Mouse (Mus musculus) G1E (cell line): Measurements from ENCODE around the gene Magi1.

Experiments
- CTCF ChIP-seq: IDR thresholded peaks from 2 replicates; pipeline ENCODE4 v1.5.1; 2012; ENCODE audit warnings: low read depth, low read length, inconsistent platforms, mixed read lengths
- GATA1 ChIP-seq: IDR thresholded peaks from 2 replicates; pipeline ENCODE4 v1.6.1; 2012; ENCODE audit warnings: borderline replicate concordance, low read length, inconsistent platforms, mixed read lengths
- GATA2 ChIP-seq: IDR thresholded peaks from 2 replicates; pipeline ENCODE4 v1.6.1; 2012; ENCODE audit warnings: low read depth, low read length, inconsistent platforms, borderline replicate concordance
- TAL1 ChIP-seq: conservative IDR thresholded peaks from 2 replicates; pipeline ENCODE4 v1.6.1; 2012; ENCODE audit warnings: low read depth, low read length, inconsistent platforms, mixed read lengths

DNA sequence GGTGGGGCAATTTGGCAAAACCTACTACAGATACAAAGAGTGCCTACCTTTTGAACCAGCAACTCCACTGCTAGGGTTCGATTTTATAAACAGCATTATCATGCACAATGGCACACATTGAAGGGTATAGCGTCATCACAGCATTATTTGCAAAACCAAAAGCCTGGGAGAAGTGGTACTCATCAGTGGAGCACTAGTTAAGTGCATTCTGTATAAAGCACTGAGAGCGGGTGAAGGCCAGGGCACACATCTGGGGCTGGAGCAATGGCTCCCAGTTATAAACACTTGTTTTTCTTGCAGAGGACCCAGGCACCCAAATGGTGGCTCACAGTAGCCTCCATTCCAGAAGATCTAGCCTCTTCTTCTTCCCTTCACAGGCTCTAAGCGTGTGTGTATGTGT, 67.9 kb downstream of the Magi1 start:
- TF ChIP-seq CTCF (no peak), TAL1 (no peak), GATA2 (no peak), GATA1 (no peak)
